Mouse (Mus musculus) stomach, embryonic 14.5 days (tissue): ENCODE results near the gene Wdr46. TPM values are rescaled to one million over a fixed set of nuclear protein-coding genes. Genes with fewer than 3 reads are reported as not detected.
"Not testable (repeated sequence)": the region's sequence is repeated elsewhere in the genome, so short reads cannot be mapped to it uniquely, and the experiment has no call there.

ENCODE experiments used
- ATAC-seq: fragments of 200-750 bp; cut with Nextera tagmentation; 2 replicates; pipeline ENCODE4 v1.8.0; 2017; ENCODE audit warnings: low read depth, moderate TSS enrichment; ENCODE audit not compliant: insufficient number of reproducible peaks, insufficient read depth, low FRiP score
- H3K27ac ChIP-seq: fragments of 300-500 bp; sonication (generic); 2 replicates; pipeline ENCODE4 v1.5.1; 2014; ENCODE audit warnings: mild to moderate bottlenecking, low read length, moderate library complexity, mixed read lengths
- H3K27me3 ChIP-seq: fragments of 300-500 bp; sonication (generic); 2 replicates; pipeline ENCODE4 v1.6.1; 2014; ENCODE audit warnings: low read length, control low read depth, mixed read lengths; ENCODE audit not compliant: control insufficient read depth, insufficient read depth
- H3K36me3 ChIP-seq: fragments of 300-500 bp; sonication (generic); 2 replicates; pipeline ENCODE4 v1.6.1; 2014; ENCODE audit warnings: mild to moderate bottlenecking, control low read depth, low read length, moderate library complexity, mixed read lengths; ENCODE audit not compliant: control insufficient read depth, insufficient read depth
- H3K4me1 ChIP-seq: fragments of 300-500 bp; sonication (generic); 2 replicates; pipeline ENCODE4 v1.6.1; 2014; ENCODE audit warnings: low read length, control low read depth, mixed read lengths; ENCODE audit not compliant: control insufficient read depth, insufficient read depth
- H3K4me2 ChIP-seq: fragments of 300-500 bp; sonication (generic); replicated peaks from 2 replicates; pipeline ENCODE4 v1.6.1; 2014; ENCODE audit warnings: low read depth, low read length, control low read depth
- H3K4me3 ChIP-seq: fragments of 300-500 bp; sonication (generic); 2 replicates; pipeline ENCODE4 v1.5.1; 2014; ENCODE audit warnings: low read depth, low read length, control low read depth
- H3K9ac ChIP-seq: fragments of 300-500 bp; sonication (generic); replicated peaks from 2 replicates; pipeline ENCODE4 v1.6.1; 2014; ENCODE audit warnings: low read depth, mild to moderate bottlenecking, control low read depth, low read length, moderate library complexity, mixed read lengths
- H3K9me3 ChIP-seq: fragments of 300-500 bp; sonication (generic); 2 replicates; pipeline ENCODE4 v1.6.1; 2016; ENCODE audit warnings: low read depth, low read length, control low read depth; ENCODE audit not compliant: control insufficient read depth
- WGBS: fragments of 180-500 bp; shearing (Covaris S2); extraction: QIAGEN DNeasy Blood & Tissue Kit; methylation state at CpG from one replicate; pipeline ENCODE4 v1.1.7; 2014; 5-methylcytosine and 5-hydroxymethylcytosine counted together
- polyA plus RNA-seq: library from polyadenylated mRNA; unstranded; fragments of >200 nt; fragmentation: Nextera tagmentation; extraction: Ambion mirVana; gene quantifications from 2 replicates; pipeline ENCODE4 v1.2.1, GENCODE M21; 2014

The Wdr46 gene
- polyA plus RNA-seq, 1 experiment from 2014 or later, result 19.0 TPM

DNA sequence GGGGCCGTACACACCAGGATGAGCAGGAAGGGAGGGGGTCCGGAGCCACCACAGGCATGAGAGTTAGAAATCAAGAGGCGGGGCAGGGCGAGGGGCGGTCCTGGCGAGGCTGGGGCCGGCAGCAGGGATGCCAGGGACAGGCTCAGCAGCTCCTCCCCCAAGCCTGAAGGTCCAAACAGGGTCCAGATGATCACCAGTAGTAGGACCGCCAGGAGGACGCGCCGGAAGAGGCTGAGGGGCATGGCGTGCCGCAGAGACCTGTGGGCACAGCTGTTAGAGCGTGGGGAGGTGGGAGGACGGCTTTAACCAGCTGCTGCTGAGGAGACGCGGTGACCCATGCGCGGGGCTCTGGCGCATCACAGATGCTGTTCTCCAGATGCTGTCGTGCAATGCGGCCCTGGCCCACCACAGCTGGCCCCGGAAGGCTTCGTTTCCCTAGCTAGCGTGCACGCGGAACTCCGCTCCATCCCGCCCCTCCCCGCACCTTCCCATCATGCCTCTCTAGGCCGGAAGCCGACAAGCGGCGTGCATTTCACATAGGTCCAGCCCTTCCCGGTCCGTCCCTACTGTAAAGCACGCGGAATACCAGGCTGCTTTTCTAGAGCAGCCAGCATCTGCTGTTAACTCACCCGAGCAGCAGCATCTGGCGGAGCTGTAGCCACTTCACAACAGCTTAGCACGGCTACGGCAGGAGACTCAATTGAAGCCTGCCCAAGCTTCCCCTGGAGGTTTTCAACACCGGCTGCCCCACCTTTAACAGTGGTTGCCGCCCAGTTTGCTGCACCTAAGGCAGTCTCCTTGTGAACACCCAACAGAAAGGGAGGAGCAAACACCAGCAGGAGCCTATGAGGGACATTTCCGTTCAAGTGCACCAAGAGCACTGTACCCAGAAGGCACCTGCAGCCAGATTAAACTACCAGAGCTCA, 10.8 kb downstream of the Wdr46 start, which contains the start of gene B3galt4:
TSS of gene B3galt4 (minus strand) at position 468 of the 926 bp plus-strand sequence.
- peak within 1 kb of the TSS; percentile 86 for H3K27ac ChIP-seq
- ATAC-seq, result peak; percentile 83
- H3K36me3 ChIP-seq, result peaks cover 36% of the 10 kb centered on the region
- peak within 1 kb of the TSS; percentile 41 for H3K4me3 ChIP-seq
- H3K4me1 ChIP-seq, result peaks cover 34% of the 10 kb centered on the region; the same call in 1 of the 2 replicates
- H3K27me3 ChIP-seq, result no peaks in the 10 kb centered on the region
- H3K9ac ChIP-seq, result peak within 1 kb of the TSS; percentile 53
- WGBS, result under 1% methylated on average over 45 of the region's 45 CpGs
- H3K9me3 ChIP-seq, result no peaks in the 10 kb centered on the region
- H3K4me2 ChIP-seq, result peak within 1 kb of the TSS; percentile 83

DNA sequence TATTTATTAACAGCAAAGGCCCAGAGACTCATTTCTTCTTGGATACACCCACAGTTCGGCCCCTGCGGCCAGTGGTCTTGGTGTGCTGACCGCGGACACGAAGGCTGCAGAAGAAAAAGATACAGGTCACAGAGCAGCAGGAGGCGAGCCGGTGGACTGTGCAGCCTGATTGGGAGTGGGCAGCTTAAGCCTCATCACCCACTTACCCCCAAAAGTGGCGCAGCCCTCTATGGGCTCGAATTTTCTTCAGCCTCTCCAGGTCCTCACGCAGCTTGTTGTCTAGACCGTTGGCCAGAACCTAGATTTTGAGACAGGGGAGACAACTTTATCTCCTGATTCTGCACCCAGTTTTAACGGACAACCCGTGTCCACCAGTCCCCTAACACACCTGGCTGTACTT, 11.6 kb downstream of the Wdr46 start:
- peaks cover 39% of the 10 kb centered on the region; the same call in 1 of the 2 replicates for H3K4me1 ChIP-seq
- not testable (repeated sequence) for H3K4me3 ChIP-seq, H3K27me3 ChIP-seq, ATAC-seq, H3K9me3 ChIP-seq
- peak overlapping the region; percentile 83 for H3K4me2 ChIP-seq
- H3K27ac ChIP-seq, result peak overlapping the region; percentile 86; the same call in 1 of the 2 replicates
- WGBS, result 72% methylated on average over 13 of the region's 13 CpGs
- peak overlapping the region; percentile 53; the same call in 1 of the 2 replicates for H3K9ac ChIP-seq
- peaks cover 31% of the 10 kb centered on the region for H3K36me3 ChIP-seq

DNA sequence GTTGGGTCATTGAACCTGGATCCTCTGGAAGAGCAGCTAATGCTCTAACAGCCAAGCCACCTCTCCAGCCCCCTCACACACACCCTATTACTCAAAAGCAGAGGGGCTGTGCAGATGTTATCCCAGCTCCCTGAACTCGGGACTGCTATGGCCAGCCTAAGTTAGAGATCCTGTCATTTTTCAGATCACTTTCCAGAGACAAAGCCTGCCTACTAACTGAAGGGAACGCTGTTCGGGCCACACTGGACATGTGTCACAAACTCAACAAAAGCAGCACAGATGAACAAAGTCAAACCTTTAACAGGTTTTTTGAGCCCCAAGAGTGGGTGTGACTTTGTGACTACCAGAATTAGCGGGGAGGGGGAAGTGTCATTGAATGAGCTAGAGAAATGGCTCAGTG, 12.4 kb downstream of the Wdr46 start:
- Histone ChIP-seq H3K4me3 (no peak overlapping the region), H3K9ac (no peak overlapping the region; the same call in 1 of the 2 replicates), H3K9me3 (no peaks in the 10 kb centered on the region), H3K27ac (no peak overlapping the region), H3K4me1 (peaks cover 39% of the 10 kb centered on the region; the same call in 1 of the 2 replicates), H3K4me2 (no peak overlapping the region), H3K36me3 (peaks cover 31% of the 10 kb centered on the region), H3K27me3 (no peaks in the 10 kb centered on the region)
- ATAC-seq, result no peak
- WGBS, result 78% methylated on average over 4 of the region's 4 CpGs

DNA sequence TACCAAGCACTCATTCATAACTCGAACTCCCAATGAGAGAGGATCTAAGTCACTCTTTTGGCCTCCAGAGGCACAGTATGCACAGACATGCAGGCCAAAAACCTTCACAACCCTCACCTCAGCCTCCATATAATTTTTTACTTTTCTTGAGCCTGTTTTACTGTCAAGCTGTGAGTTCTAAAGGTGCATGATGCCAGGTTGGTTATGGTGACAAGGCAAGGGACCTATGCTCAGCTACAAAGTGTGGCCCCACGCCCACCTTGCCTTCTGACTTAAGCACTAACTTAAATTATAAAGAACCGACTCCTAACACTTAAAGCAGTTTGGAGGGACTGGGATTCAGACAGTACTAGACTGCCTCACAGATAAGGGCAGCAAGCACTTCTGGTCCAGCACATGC, 12.8 kb downstream of the Wdr46 start:
- Histone ChIP-seq H3K9me3 (no peaks in the 10 kb centered on the region), H3K4me3 (no peak overlapping the region; the same call in 1 of the 2 replicates), H3K4me2 (0 out of 2 replicates have a peak overlapping the region, but pooled peaks have one; percentile 100), H3K27me3 (no peaks in the 10 kb centered on the region), H3K4me1 (peaks cover 39% of the 10 kb centered on the region; the same call in 1 of the 2 replicates), H3K27ac (no peak overlapping the region), H3K36me3 (peaks cover 31% of the 10 kb centered on the region), H3K9ac (0 out of 2 replicates have a peak overlapping the region, but pooled peaks have one; percentile 6)
- no peak for ATAC-seq
- WGBS, result 79% methylated on average over 3 of the region's 3 CpGs

DNA sequence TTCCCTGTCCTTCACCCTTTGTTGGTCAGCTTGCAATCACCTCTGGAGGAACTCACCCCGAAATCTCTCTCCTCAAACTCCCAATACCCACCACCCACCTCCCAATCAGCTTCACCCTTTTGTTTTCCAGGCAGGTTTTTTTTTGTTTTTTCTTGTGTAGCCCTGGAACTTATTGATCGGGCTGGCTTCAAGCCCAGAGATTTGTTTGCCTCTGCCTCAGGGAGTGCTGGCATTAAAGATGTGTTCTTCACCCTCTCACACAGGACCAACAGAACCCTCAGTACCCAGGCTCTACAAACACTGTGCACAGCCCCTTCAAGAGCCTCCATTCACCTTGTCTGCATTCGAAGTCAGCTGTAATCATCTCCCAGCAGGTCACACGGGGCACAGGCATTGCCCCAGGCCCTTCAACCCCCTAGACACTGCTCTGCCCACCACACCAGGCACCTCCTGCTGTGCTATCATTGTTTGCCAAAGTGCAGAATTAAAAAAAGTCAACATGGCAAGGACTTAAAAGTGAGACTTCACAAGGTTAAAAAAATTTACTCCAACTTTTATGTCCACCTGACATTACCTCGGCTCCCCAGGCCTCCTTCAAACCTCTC, 13.6 kb downstream of the Wdr46 start:
- H3K36me3 ChIP-seq, result peaks cover 27% of the 10 kb centered on the region
- H3K4me2 ChIP-seq, result peak overlapping the region; percentile 100
- H3K9ac ChIP-seq, result peak overlapping the region; percentile 97
- H3K27ac ChIP-seq, result peak overlapping the region; percentile 94
- WGBS, result 34% methylated on average over 5 of the region's 5 CpGs
- peaks cover 39% of the 10 kb centered on the region; the same call in 1 of the 2 replicates for H3K4me1 ChIP-seq
- ATAC-seq, result no peak
- H3K27me3 ChIP-seq, result no peaks in the 10 kb centered on the region
- H3K4me3 ChIP-seq, result peak overlapping the region; percentile 99
- H3K9me3 ChIP-seq, result no peaks in the 10 kb centered on the region

DNA sequence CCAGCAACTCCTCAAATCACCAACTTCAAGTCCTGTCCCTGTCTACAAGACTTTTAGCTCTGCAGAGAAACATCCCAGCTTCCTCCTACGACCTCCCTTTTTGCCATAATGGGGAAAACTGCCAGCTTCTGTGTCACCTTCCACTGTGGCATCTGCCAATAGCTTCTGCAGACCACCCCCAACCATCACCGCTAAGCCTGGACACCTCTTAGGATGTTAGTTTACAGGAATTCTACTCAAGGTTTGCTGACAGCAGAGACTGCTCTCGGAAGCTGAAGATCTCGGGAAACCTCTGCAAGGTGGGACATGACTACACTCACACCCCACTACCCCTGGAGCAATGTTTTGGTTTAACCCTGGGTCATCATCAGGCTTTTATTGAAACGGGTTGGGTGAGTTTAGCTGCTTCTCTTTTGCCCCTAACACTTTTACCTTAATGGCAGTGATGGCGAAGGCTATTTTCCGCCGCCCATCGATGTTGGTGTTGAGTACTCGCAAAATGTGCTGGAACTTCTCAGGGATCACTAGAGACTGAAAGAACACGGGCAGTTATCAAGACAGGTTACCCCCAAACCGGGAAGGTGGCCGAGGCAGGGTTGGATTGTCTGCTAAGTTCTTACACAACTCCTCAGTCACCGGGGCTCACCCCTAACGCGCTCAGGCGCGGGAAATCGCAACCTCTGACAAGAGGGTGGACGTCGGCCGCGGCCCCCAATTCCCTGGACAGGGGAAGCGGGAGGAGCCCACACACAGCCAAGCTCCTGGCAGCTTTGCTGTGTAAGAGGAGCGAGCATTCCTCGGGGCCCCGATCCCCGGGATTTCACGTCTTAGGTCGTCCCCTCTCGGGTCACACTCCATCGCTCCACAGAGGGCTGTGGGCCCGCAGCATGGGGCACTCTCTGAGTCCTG, 14.4 kb downstream of the Wdr46 start:
- H3K9ac ChIP-seq, result peak overlapping the region; percentile 97
- H3K36me3 ChIP-seq, result peaks cover 34% of the 10 kb centered on the region
- 1% methylated on average over 33 of the region's 33 CpGs for WGBS
- peak overlapping the region; percentile 94 for H3K27ac ChIP-seq
- H3K4me3 ChIP-seq, result peak overlapping the region; percentile 99
- peak overlapping the region; percentile 100 for H3K4me2 ChIP-seq
- peaks cover 33% of the 10 kb centered on the region; the same call in 1 of the 2 replicates for H3K4me1 ChIP-seq
- no peaks in the 10 kb centered on the region for H3K27me3 ChIP-seq
- H3K9me3 ChIP-seq, result no peaks in the 10 kb centered on the region
- no peak for ATAC-seq

DNA sequence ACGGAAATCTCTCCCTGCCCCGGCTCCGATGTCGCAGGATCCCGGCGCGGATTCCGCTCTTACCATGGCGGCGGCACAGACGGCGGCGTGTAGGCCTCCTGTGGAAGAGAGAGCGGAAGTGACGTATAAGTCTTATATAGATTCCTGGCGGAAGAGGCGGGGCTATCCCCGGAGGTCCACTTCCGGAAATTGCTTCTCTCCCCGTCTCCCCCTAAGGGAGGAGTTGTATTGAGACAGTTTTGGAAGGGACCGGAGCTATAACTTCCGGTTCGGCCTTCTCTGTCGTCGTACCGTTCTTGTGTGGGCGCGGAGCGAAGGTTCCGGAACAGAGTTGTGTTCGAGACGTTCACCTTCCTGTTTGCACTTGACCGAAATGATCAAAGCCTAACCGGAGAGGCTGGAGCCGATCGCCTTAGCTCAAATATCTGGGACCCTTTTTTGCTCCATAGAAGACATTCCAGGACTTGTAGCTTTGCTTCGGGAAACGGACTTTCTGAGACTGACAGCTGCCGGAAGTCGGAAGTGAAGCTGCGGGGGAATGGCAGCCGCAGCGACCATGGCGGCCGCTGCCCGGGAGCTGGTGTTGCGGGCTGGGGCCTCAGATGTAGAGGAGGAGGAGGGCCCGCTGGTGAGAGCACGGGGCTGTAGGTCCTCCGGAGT, 15.2 kb downstream of the Wdr46 start, which contains the start of the genes Vps52 and Rps18:
TSS of gene Vps52 (plus strand) at position 258 of the 660 bp plus-strand sequence.
TSS of gene Rps18 (minus strand) at position 447 of the 660 bp plus-strand sequence.
- H3K27ac ChIP-seq, result peak within 1 kb of the TSS; percentile 94
- H3K9me3 ChIP-seq, result no peaks in the 10 kb centered on the region
- ATAC-seq, result peak; percentile 89
- peaks cover 35% of the 10 kb centered on the region for H3K36me3 ChIP-seq
- WGBS, result under 1% methylated on average over 50 of the region's 50 CpGs
- H3K4me2 ChIP-seq, result peak within 1 kb of the TSS; percentile 100
- H3K4me1 ChIP-seq, result peaks cover 30% of the 10 kb centered on the region; the same call in 1 of the 2 replicates
- H3K4me3 ChIP-seq, result peak within 1 kb of the TSS; percentile 99
- no peaks in the 10 kb centered on the region for H3K27me3 ChIP-seq
- peak within 1 kb of the TSS; percentile 97 for H3K9ac ChIP-seq
